Comparison of ENCODE assay signal across 8 mouse cellular contexts in the genomic region with DNA sequence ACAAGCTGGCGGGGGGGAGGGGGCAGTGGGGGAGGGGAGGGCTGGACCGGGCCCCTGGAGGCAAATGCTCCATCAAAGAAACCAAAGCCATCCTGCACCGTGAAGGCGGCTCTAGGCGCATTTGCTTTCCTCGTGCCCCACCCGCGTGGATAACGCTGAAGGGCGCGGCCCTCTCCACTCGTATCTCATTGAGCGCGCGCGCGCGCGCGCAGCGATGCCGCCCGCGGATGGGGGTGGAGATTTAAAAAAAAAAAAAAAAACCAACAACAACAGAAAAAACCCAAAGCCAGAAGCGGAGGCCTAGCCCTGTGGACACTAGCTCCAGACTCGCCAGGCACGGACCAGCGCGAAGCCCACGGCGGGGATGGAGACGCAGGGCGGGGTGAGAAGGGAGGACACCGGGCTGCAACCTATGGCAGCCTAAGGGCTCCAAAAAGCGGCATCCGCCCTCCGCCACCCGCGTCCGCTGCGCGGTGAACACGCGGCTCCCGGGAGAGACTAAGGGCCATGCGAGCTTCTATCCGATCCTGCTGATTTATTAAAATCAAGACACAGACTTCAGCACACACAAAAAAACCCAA. TPM values are rescaled to one million over a fixed set of nuclear protein-coding genes. Genes with fewer than 3 reads are reported as not detected.
DNase-seq lines count a peak whose midpoint lies in the region; ATAC-seq lines count a peak whose summit lies in the region.

No protein-coding gene starts in this region.

- no peaks in the 10 kb centered on the region for H3K27me3 ChIP-seq in heart, embryonic 11.5 days (ENCODE audit: control insufficient read depth, insufficient read depth, low read length)
- peaks cover 59% of the 10 kb centered on the region for H3K27me3 ChIP-seq in liver, embryonic 11.5 days (replicated peaks; ENCODE audit: control insufficient read depth, insufficient read depth, low read length)
- H3K27me3 ChIP-seq in neural tube, embryonic 12.5 days (replicated peaks): no peaks in the 10 kb centered on the region

- H3K4me3 ChIP-seq in heart, embryonic 11.5 days (ENCODE audit: low read depth, low read length): peak overlapping the region; percentile 78
- peak overlapping the region; percentile 59 for H3K4me3 ChIP-seq in liver, embryonic 11.5 days (ENCODE audit: low read depth, low read length)
- peak overlapping the region; percentile 79 for H3K4me3 ChIP-seq in neural tube, embryonic 12.5 days

- peak; percentile 2 for DNase-seq in cerebellum, adult 11 months
- DNase-seq in cerebellum, adult 8-10 months: no peak
- peak; percentile 71 for DNase-seq in embryo, embryonic 10 days (ENCODE audit: low spot score)
- DNase-seq in kidney, postnatal 4 days: peak; percentile 68 to 77
- peak; percentile 42 for DNase-seq in liver, embryonic 11.5 days (ENCODE audit: low spot score)
- DNase-seq in B cell, adult 2 months: no peak

- no peak for ATAC-seq in heart, embryonic 11.5 days (replicated peaks; ENCODE audit: insufficient number of reproducible peaks, low FRiP score, low TSS enrichment)
- ATAC-seq in liver, embryonic 11.5 days (replicated peaks; ENCODE audit: low FRiP score): no peak
- no peak for ATAC-seq in neural tube, embryonic 12.5 days (ENCODE audit: low FRiP score, low read depth)

- H3K27ac ChIP-seq in heart, embryonic 11.5 days (ENCODE audit: low read depth, low read length): peak overlapping the region; percentile 77
- peak overlapping the region; percentile 50; the same call in 1 of the 2 replicates for H3K27ac ChIP-seq in liver, embryonic 11.5 days (ENCODE audit: low read depth, low read length)
- H3K27ac ChIP-seq in neural tube, embryonic 12.5 days: peak overlapping the region; percentile 74

- no peaks in the 10 kb centered on the region for H3K9me3 ChIP-seq in heart, embryonic 11.5 days (replicated peaks; ENCODE audit: control insufficient read depth, low read length)
- no peaks in the 10 kb centered on the region for H3K9me3 ChIP-seq in liver, embryonic 11.5 days (ENCODE audit: control insufficient read depth, low read length)
- H3K9me3 ChIP-seq in neural tube, embryonic 12.5 days: no peaks in the 10 kb centered on the region

- no peaks in the 10 kb centered on the region; the same call in 1 of the 2 replicates for H3K36me3 ChIP-seq in heart, embryonic 11.5 days (ENCODE audit: control insufficient read depth, insufficient read depth, low read length)
- no peaks in the 10 kb centered on the region for H3K36me3 ChIP-seq in liver, embryonic 11.5 days (ENCODE audit: control insufficient read depth, insufficient read depth, low read length)
- H3K36me3 ChIP-seq in neural tube, embryonic 12.5 days: peaks cover 13% of the 10 kb centered on the region

- H3K4me1 ChIP-seq in heart, embryonic 11.5 days (ENCODE audit: control insufficient read depth, insufficient read depth, low read length): 0 out of 2 replicates have a peak, but pooled peaks cover 3% of the 10 kb centered on the region
- no peaks in the 10 kb centered on the region for H3K4me1 ChIP-seq in liver, embryonic 11.5 days (replicated peaks; ENCODE audit: control insufficient read depth, insufficient read depth, low read length)
- H3K4me1 ChIP-seq in neural tube, embryonic 12.5 days: peaks cover 11% of the 10 kb centered on the region; the same call in 1 of the 2 replicates

- H3K9ac ChIP-seq in heart, embryonic 11.5 days (ENCODE audit: low read depth, low read length): peak overlapping the region; percentile 79
- peak overlapping the region; percentile 71 for H3K9ac ChIP-seq in liver, embryonic 11.5 days (ENCODE audit: low read depth, low read length)
- peak overlapping the region; percentile 100 for H3K9ac ChIP-seq in neural tube, embryonic 12.5 days

- WGBS in heart, embryonic 11.5 days (ENCODE audit: insufficient replicate concordance): under 1% methylated on average over 46 of the region's 47 CpGs
- under 1% methylated on average over 47 of the region's 47 CpGs for WGBS in liver, embryonic 11.5 days
- WGBS in neural tube, embryonic 12.5 days: under 1% methylated on average over 47 of the region's 47 CpGs

- peak overlapping the region; percentile 86 for H3K4me2 ChIP-seq in heart, embryonic 11.5 days
- peak overlapping the region; percentile 67 for H3K4me2 ChIP-seq in liver, embryonic 11.5 days
- peak overlapping the region; percentile 70 for H3K4me2 ChIP-seq in neural tube, embryonic 12.5 days (replicated peaks)

RNA-seq across cellular contexts. Expression of a gene that starts 3.1 kb away (rescaled TPM):
- 36.5 and 43.6 TPM in 2 replicates for polyA plus RNA-seq in heart, embryonic 11.5 days (2014; fragmentation: Nextera tagmentation; extraction: Ambion mirVana)
- 32.2 and 32.4 TPM in 2 replicates for polyA plus RNA-seq in liver, embryonic 11.5 days (2014; fragmentation: Nextera tagmentation; extraction: Ambion mirVana)
- polyA plus RNA-seq in neural tube, embryonic 12.5 days (2016; fragmentation: Nextera tagmentation; extraction: Ambion mirVana): 576 and 584 TPM in 2 replicates

Comparison
In these comparisons a context has a peak if more than half of its experiments do, and no peak if none do; other contexts are left out.
1. DNase-seq: peak in cerebellum, adult 11 months (single experiment), embryo, embryonic 10 days (single experiment), kidney, postnatal 4 days (2 of 2) and liver, embryonic 11.5 days (single experiment); none in cerebellum, adult 8-10 months (single experiment) and B cell, adult 2 months (0 of 2).
2. RNA of a gene that starts 3.1 kb away (polyA plus RNA-seq): 576 to 584 TPM in neural tube, embryonic 12.5 days; 36.5 to 43.6 TPM in heart, embryonic 11.5 days and 32.2 to 32.4 TPM in liver, embryonic 11.5 days; every median in the first group is over 10 times any median in the second.
3. Peak in every context shown above with its lines, with median percentiles within 50 percentile points of each other: H3K27ac ChIP-seq, H3K4me2 ChIP-seq, H3K4me3 ChIP-seq and H3K9ac ChIP-seq.